30 mouse cellular contexts compared by ENCODE assay signal in the genomic region with DNA sequence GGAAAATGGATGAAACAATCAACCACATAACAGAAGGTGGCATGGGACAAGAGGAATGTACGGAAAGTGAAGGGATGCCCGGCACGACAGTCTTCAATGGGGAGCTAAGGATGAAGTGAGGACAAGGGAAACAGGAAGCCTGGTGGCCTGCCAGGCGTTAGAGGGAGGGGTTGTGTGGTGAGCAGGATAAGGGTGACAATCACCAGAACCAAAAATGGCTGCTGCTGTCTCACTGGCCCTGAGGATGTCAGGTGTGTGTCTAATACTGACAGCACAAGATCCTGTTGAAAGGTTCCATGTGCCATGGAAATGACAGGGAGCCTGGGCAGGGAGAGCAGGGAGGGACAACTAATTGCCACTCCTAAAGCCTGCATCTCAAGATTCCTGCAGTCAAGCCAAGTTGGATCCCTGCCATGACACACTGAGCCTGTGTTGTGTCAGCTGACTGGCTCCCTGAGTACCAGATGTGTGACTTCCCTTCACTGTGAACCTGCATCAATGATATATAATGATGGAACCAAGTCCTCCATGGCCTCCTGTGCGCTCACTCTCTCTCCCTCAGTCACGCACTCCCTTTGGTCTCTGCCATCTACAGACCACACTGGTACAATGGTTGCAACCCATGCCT. TPM values are rescaled to one million over a fixed set of nuclear protein-coding genes. Genes with fewer than 3 reads are reported as not detected.
DNase-seq lines count a peak whose midpoint lies in the region; ATAC-seq and TF ChIP-seq lines count a peak whose summit lies in the region.
"Not testable (repeated sequence)": the region's sequence is repeated elsewhere in the genome, so short reads cannot be mapped to it uniquely, and the experiment has no call there.
"Had no signal": no experiment of that assay in that cellular context is flagged by ENCODE, and none has a peak within 500 bp of the region (broad histone marks: within the 10 kb centered on the region; RNA-seq: fewer than 3 reads in every experiment).

No protein-coding gene starts in this region.

- TF ChIP-seq EP300 in lung, postnatal 0 days (IDR thresholded peaks at IDR 0.05) = not testable (repeated sequence)

- H3K9me3 ChIP-seq in forebrain, embryonic 14.5 days (replicated peaks; ENCODE audit: control insufficient read depth, low read length); heart, embryonic 11.5 days (replicated peaks; ENCODE audit: control insufficient read depth, low read length); heart, embryonic 16.5 days (replicated peaks; ENCODE audit: control insufficient read depth, low read length); lung, postnatal 0 days (ENCODE audit: low read length); midbrain, postnatal 0 days (ENCODE audit: low read length): not testable (repeated sequence)

- H3K36me3 ChIP-seq in forebrain, embryonic 14.5 days (ENCODE audit: control insufficient read depth, insufficient read depth, low read length); heart, embryonic 11.5 days (ENCODE audit: control insufficient read depth, insufficient read depth, low read length); heart, embryonic 16.5 days (ENCODE audit: control insufficient read depth, insufficient read depth); kidney, adult 2 months (ENCODE audit: control insufficient read depth, insufficient read depth, low read length); lung, postnatal 0 days (ENCODE audit: insufficient read depth, low read length); midbrain, postnatal 0 days (ENCODE audit: insufficient read depth, low read length): not testable (repeated sequence)

- WGBS in forebrain, embryonic 14.5 days = 84% methylated on average over 6 of the region's 6 CpGs
- 39% methylated on average over 6 of the region's 6 CpGs for whole genome bisulfite sequencing in heart, embryonic 11.5 days (ENCODE audit: insufficient replicate concordance)
- 13% methylated on average over 6 of the region's 6 CpGs for WGBS in heart, embryonic 16.5 days
- 67% methylated on average over 6 of the region's 6 CpGs for WGBS in kidney, adult 2 months
- WGBS in lung, postnatal 0 days = 49% methylated on average over 6 of the region's 6 CpGs
- 78% methylated on average over 3 of the region's 6 CpGs for WGBS in midbrain, postnatal 0 days

- TF ChIP-seq CTCF in kidney, adult 2 months (conservative IDR thresholded peaks at IDR 0.05; ENCODE audit: insufficient read depth, insufficient read length, low read depth, low read length); lung, postnatal 0 days (IDR thresholded peaks at IDR 0.05); midbrain, postnatal 0 days (IDR thresholded peaks at IDR 0.05): not testable (repeated sequence)

- not testable (repeated sequence) for H3K4me3 ChIP-seq in forebrain, embryonic 14.5 days (ENCODE audit: low read depth, low read length); heart, embryonic 11.5 days (ENCODE audit: low read depth, low read length); heart, embryonic 16.5 days (ENCODE audit: low read length); kidney, adult 2 months (ENCODE audit: insufficient read depth, low read depth, low read length); lung, postnatal 0 days (ENCODE audit: low read depth, low read length); midbrain, postnatal 0 days (ENCODE audit: low read depth, low read length)

- not testable (repeated sequence) for H3K4me1 ChIP-seq in forebrain, embryonic 14.5 days (ENCODE audit: control insufficient read depth, insufficient read depth, low read length); heart, embryonic 11.5 days (ENCODE audit: control insufficient read depth, insufficient read depth, low read length); heart, embryonic 16.5 days (ENCODE audit: control insufficient read depth, insufficient read depth, low read length); kidney, adult 2 months (ENCODE audit: control insufficient read depth, insufficient read depth, low read length); lung, postnatal 0 days (ENCODE audit: insufficient read depth, low read depth, low read length); midbrain, postnatal 0 days (ENCODE audit: insufficient read depth, low read length)

- not testable (repeated sequence) for H3K27ac ChIP-seq in forebrain, embryonic 14.5 days (ENCODE audit: low read depth, low read length); heart, embryonic 11.5 days (ENCODE audit: low read depth, low read length); heart, embryonic 16.5 days (ENCODE audit: low read length); kidney, adult 2 months (ENCODE audit: insufficient read depth, low read depth, low read length); lung, postnatal 0 days (ENCODE audit: low read length); midbrain, postnatal 0 days (ENCODE audit: low read depth, low read length)

- not testable (repeated sequence) for H3K27me3 ChIP-seq in forebrain, embryonic 14.5 days (replicated peaks; ENCODE audit: control insufficient read depth, insufficient read depth, low read length); heart, embryonic 11.5 days (ENCODE audit: control insufficient read depth, insufficient read depth, low read length); heart, embryonic 16.5 days (ENCODE audit: control insufficient read depth, insufficient read depth, low read length); kidney, adult 2 months (replicated peaks; ENCODE audit: control insufficient read depth, insufficient read depth, low read length); lung, postnatal 0 days (replicated peaks; ENCODE audit: insufficient read depth, low read length); midbrain, postnatal 0 days (ENCODE audit: insufficient read depth, low read length)

- H3K9ac ChIP-seq in forebrain, embryonic 14.5 days (ENCODE audit: low read length); heart, embryonic 11.5 days (ENCODE audit: low read depth, low read length); heart, embryonic 16.5 days (ENCODE audit: low read length); lung, postnatal 0 days (replicated peaks; ENCODE audit: low read depth); midbrain, postnatal 0 days (replicated peaks; ENCODE audit: low read length, poor library complexity, severe bottlenecking): not testable (repeated sequence)

- DNase-seq in NIH3T3 (ENCODE audit: low read depth) = peak; percentile 77
- DNase-seq in forebrain, embryonic 14.5 days (ENCODE audit: low spot score) = peak; percentile 52
- DNase-seq in kidney, adult 2 months = peak; percentile 19
- not testable (repeated sequence) for DNase-seq in lung, postnatal 0 days (ENCODE audit: low spot score)
- DNase-seq in midbrain, postnatal 0 days (ENCODE audit: low spot score) = peak; percentile 44

- ATAC-seq in forebrain, embryonic 14.5 days; midbrain, postnatal 0 days (ENCODE audit: low FRiP score): not testable (repeated sequence)
- peak; percentile 49; the same call in 1 of the 2 replicates for ATAC-seq in heart, embryonic 11.5 days (replicated peaks; ENCODE audit: insufficient number of reproducible peaks, low FRiP score, low TSS enrichment)
- peak; percentile 88 for ATAC-seq in heart, embryonic 16.5 days (replicated peaks; ENCODE audit: extremely low read depth, insufficient read depth, low FRiP score)
- ATAC-seq in lung, postnatal 0 days = 0 out of 2 replicates have a peak, but pooled peaks have one; percentile 16

- not testable (repeated sequence) for H3K4me2 ChIP-seq in forebrain, embryonic 14.5 days (ENCODE audit: low read length); heart, embryonic 11.5 days; heart, embryonic 16.5 days (ENCODE audit: low read depth, low read length); lung, postnatal 0 days (replicated peaks; ENCODE audit: low read depth, low read length); midbrain, postnatal 0 days (ENCODE audit: low read depth, low read length, poor library complexity, severe bottlenecking)

- not testable (repeated sequence) for TF ChIP-seq POLR2A in kidney, adult 2 months (IDR thresholded peaks at IDR 0.05; ENCODE audit: low read depth, low read length)

RNA-seq across cellular contexts. Expression of gene Apol9b, which starts 3.3 kb away (rescaled TPM):
- polyA plus RNA-seq in forebrain, embryonic 14.5 days (2014; fragmentation: Nextera tagmentation; extraction: Ambion mirVana) = not detected in 2 replicates
- polyA plus RNA-seq in heart, embryonic 11.5 days (2014; fragmentation: Nextera tagmentation; extraction: Ambion mirVana) = 0.11 and 0.52 TPM in 2 replicates
- polyA plus RNA-seq in heart, embryonic 16.5 days (2015; fragmentation: Nextera tagmentation; extraction: Ambion mirVana) = 0.17 and 0.21 TPM in 2 replicates
- polyA plus RNA-seq in kidney, adult 2 months (2012; rRNA removed) = 2.1 and 2.8 TPM in 2 replicates
- 0.14 and 0.31 TPM in 2 replicates for polyA plus RNA-seq in lung, postnatal 0 days (2015; fragmentation: Nextera tagmentation; extraction: Ambion mirVana)
- 0.33 TPM in 1 of 2 replicates, not detected in the other for total RNA-seq in midbrain, postnatal 0 days (2014; rRNA removed)
- 0.43 TPM in 1 of 2 replicates, not detected in the other for polyA plus RNA-seq in midbrain, postnatal 0 days (2015; fragmentation: Nextera tagmentation; extraction: Ambion mirVana)
- total RNA-seq: G1E; gastrocnemius, adult 18-20 months; gastrocnemius, postnatal 25 days; heart, adult 2 months; layer of hippocampus, adult 18-20 months; layer of hippocampus, postnatal 10 days; left cerebral cortex, adult 18-20 months; megakaryocyte progenitor cell, adult 5-6 weeks had no signal
- polyA plus RNA-seq: embryonic facial prominence, embryonic 10.5 days; forebrain, embryonic 13.5 days; G1E; hindbrain, embryonic 13.5 days; kidney, embryonic 14.5 days; limb, embryonic 12.5 days; liver, embryonic 11.5 days; liver, embryonic 16.5 days; midbrain, embryonic 10.5 days; midbrain, embryonic 16.5 days had no signal

RNA-seq across cellular contexts. Expression of gene Apol7e, which starts 26.9 kb away (rescaled TPM):
- polyA plus RNA-seq in forebrain, embryonic 14.5 days (2014; fragmentation: Nextera tagmentation; extraction: Ambion mirVana) = not detected in 2 replicates
- 0.13 TPM in 1 of 2 replicates, not detected in the other for polyA plus RNA-seq in heart, embryonic 11.5 days (2014; fragmentation: Nextera tagmentation; extraction: Ambion mirVana)
- polyA plus RNA-seq in heart, embryonic 16.5 days (2015; fragmentation: Nextera tagmentation; extraction: Ambion mirVana) = 0.11 and 0.29 TPM in 2 replicates
- 0.26 and 2.4 TPM in 2 replicates for polyA plus RNA-seq in kidney, adult 2 months (2012; rRNA removed)
- polyA plus RNA-seq in lung, postnatal 0 days (2015; fragmentation: Nextera tagmentation; extraction: Ambion mirVana) = 0.10 TPM in 1 of 2 replicates, not detected in the other
- not detected in 2 replicates for total RNA-seq in midbrain, postnatal 0 days (2014; rRNA removed)
- not detected in 2 replicates for polyA plus RNA-seq in midbrain, postnatal 0 days (2015; fragmentation: Nextera tagmentation; extraction: Ambion mirVana)
- total RNA-seq: adrenal gland, postnatal 36 days; G1E; gastrocnemius, adult 18-20 months; heart, postnatal 36 days; layer of hippocampus, adult 18-20 months; layer of hippocampus, postnatal 10 days; left cerebral cortex, adult 18-20 months had no signal
- polyA plus RNA-seq: embryonic facial prominence, embryonic 10.5 days; forebrain, embryonic 13.5 days; G1E; hindbrain, embryonic 13.5 days; kidney, embryonic 14.5 days; limb, embryonic 12.5 days; liver, embryonic 11.5 days; liver, embryonic 16.5 days; lung, embryonic 16.5 days; midbrain, embryonic 10.5 days; midbrain, embryonic 16.5 days had no signal

RNA-seq across cellular contexts. Expression of gene Apol8, which starts 31.3 kb away (rescaled TPM):
- polyA plus RNA-seq in forebrain, embryonic 14.5 days (2014; fragmentation: Nextera tagmentation; extraction: Ambion mirVana) = 0.06 TPM in 1 of 2 replicates, not detected in the other
- 0.67 and 0.89 TPM in 2 replicates for polyA plus RNA-seq in heart, embryonic 11.5 days (2014; fragmentation: Nextera tagmentation; extraction: Ambion mirVana)
- 0.05 TPM in 1 of 2 replicates, not detected in the other for polyA plus RNA-seq in heart, embryonic 16.5 days (2015; fragmentation: Nextera tagmentation; extraction: Ambion mirVana)
- 0.03 and 0.06 TPM in 2 replicates for polyA plus RNA-seq in kidney, adult 2 months (2012; rRNA removed)
- polyA plus RNA-seq in lung, postnatal 0 days (2015; fragmentation: Nextera tagmentation; extraction: Ambion mirVana) = 0.06 and 0.26 TPM in 2 replicates
- 0.19 TPM in 1 of 2 replicates, not detected in the other for total RNA-seq in midbrain, postnatal 0 days (2014; rRNA removed)
- 0.36 and 0.55 TPM in 2 replicates for polyA plus RNA-seq in midbrain, postnatal 0 days (2015; fragmentation: Nextera tagmentation; extraction: Ambion mirVana)
- total RNA-seq: adrenal gland, adult 2 months; adrenal gland, postnatal 36 days; heart, postnatal 36 days had no signal
- polyA plus RNA-seq: adrenal gland, adult 2 months; G1E; heart, adult 2 months; intestine, postnatal 0 days; kidney, embryonic 14.5 days; neural tube, embryonic 13.5 days had no signal
